Comparison of ENCODE assay signal across 13 mouse cellular contexts in the genomic region with DNA sequence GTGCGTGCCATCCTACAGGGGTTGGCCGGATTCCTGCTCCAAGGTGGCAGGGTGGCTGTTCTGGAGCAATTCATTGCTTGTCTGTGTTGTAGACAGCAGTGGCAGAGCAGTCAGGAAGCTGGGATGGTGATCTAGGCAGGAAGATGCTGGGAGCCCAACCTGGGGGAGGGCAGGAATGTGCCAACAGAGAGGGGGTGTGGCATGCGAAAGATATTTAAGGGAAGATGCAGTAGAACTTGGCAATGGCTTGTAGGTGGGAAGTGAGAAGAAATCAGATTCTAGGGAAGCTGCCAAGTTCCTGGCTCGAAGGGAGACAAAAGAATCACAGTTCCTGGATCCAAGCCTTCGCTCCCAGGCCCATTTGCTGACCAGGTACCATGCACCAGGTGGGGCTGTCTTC.
DNase-seq lines count a peak whose midpoint lies in the region; ATAC-seq and TF ChIP-seq lines count a peak whose summit lies in the region.
"Had no signal": no experiment of that assay in that cellular context is flagged by ENCODE, and none has a peak within 500 bp of the region (broad histone marks: within the 10 kb centered on the region; RNA-seq: fewer than 3 reads in every experiment).

No protein-coding gene starts in this region.

- peak; percentile 8; the same call in 1 of the 2 replicates for TF ChIP-seq CTCF in cerebellum, adult 2 months (IDR thresholded peaks at IDR 0.05; ENCODE audit: borderline replicate concordance, insufficient read depth, low read depth, low read length)
- no peak for TF ChIP-seq CTCF in intestine, postnatal 0 days (IDR thresholded peaks at IDR 0.05; ENCODE audit: low read depth)

- H3K27ac ChIP-seq in cerebellum, adult 2 months (ENCODE audit: insufficient read depth, low read length), result peak overlapping the region; percentile 51
- no peak overlapping the region for H3K27ac ChIP-seq in intestine, postnatal 0 days (ENCODE audit: low read depth, low read length)
- H3K27ac ChIP-seq: heart, embryonic 15.5 days; stomach, embryonic 15.5 days had no signal

- no peak for ATAC-seq in intestine, postnatal 0 days

- H3K36me3 ChIP-seq in intestine, postnatal 0 days (ENCODE audit: control insufficient read depth, insufficient read depth), result no peaks in the 10 kb centered on the region
- H3K36me3 ChIP-seq: heart, embryonic 15.5 days; stomach, embryonic 15.5 days had no signal

- H3K27me3 ChIP-seq in cerebellum, adult 2 months (ENCODE audit: control insufficient read depth, insufficient read depth, low read length), result no peaks in the 10 kb centered on the region
- no peaks in the 10 kb centered on the region for H3K27me3 ChIP-seq in intestine, postnatal 0 days (replicated peaks; ENCODE audit: control insufficient read depth, insufficient read depth, low read length)
- H3K27me3 ChIP-seq: heart, embryonic 15.5 days; stomach, embryonic 15.5 days had no signal

- peak overlapping the region; percentile 49 for H3K4me3 ChIP-seq in cerebellum, adult 2 months (replicated peaks; ENCODE audit: insufficient read depth, low read depth, low read length)
- H3K4me3 ChIP-seq in intestine, postnatal 0 days (ENCODE audit: low read depth, low read length), result no peak overlapping the region
- H3K4me3 ChIP-seq: heart, embryonic 15.5 days; stomach, embryonic 15.5 days had no signal

- DNase-seq in NIH3T3 (ENCODE audit: low read depth), result peak; percentile 26
- DNase-seq in cerebellum, adult 2 months, result peak; percentile 75 to 81
- peak; percentile 64 to 70 for DNase-seq in frontal cortex, postnatal 14 days (ENCODE audit: low spot score in 2 of 2)
- peak; percentile 21 for DNase-seq in left cerebral cortex, postnatal 4 days
- DNase-seq in kidney, postnatal 4 days, result no peak
- DNase-seq in gastrocnemius, adult 8-10 months (ENCODE audit: low spot score in 2 of 2), result no peak
- DNase-seq: adrenal gland, postnatal 36 days; kidney, postnatal 36 days; lung, postnatal 10 days had no signal

- TF ChIP-seq POLR2A in cerebellum, adult 2 months (IDR thresholded peaks at IDR 0.05; ENCODE audit: borderline replicate concordance, insufficient read depth, low read length), result no peak

- no peaks in the 10 kb centered on the region for H3K9me3 ChIP-seq in intestine, postnatal 0 days (ENCODE audit: control insufficient read depth)
- H3K9me3 ChIP-seq: heart, embryonic 15.5 days; stomach, embryonic 15.5 days had no signal

- no peak overlapping the region for H3K9ac ChIP-seq in intestine, postnatal 0 days (ENCODE audit: low read depth, low read length)
- H3K9ac ChIP-seq: heart, embryonic 15.5 days; stomach, embryonic 15.5 days had no signal

- no peak overlapping the region for H3K4me2 ChIP-seq in intestine, postnatal 0 days (replicated peaks; ENCODE audit: low read depth)
- H3K4me2 ChIP-seq: heart, embryonic 15.5 days; midbrain, embryonic 11.5 days; stomach, embryonic 15.5 days had no signal

- intact Hi-C loops in left cerebral cortex, postnatal 4 days (cut with DNase I), result no loop called here

- peaks cover 24% of the 10 kb centered on the region for H3K4me1 ChIP-seq in cerebellum, adult 2 months (ENCODE audit: control insufficient read depth, insufficient read depth, low read length)
- no peaks in the 10 kb centered on the region for H3K4me1 ChIP-seq in intestine, postnatal 0 days (replicated peaks; ENCODE audit: control insufficient read depth, insufficient read depth, low read length)

- WGBS in cerebellum, adult 2 months, result 13% methylated on average over 5 of the region's 5 CpGs
- 87% methylated on average over 5 of the region's 5 CpGs for WGBS in intestine, postnatal 0 days

Comparison
In these comparisons a context has a peak if more than half of its experiments do, and no peak if none do; other contexts are left out.
1. DNase-seq: peak in NIH3T3 (single experiment), cerebellum, adult 2 months (2 of 2), frontal cortex, postnatal 14 days (2 of 2) and left cerebral cortex, postnatal 4 days (single experiment); none in kidney, postnatal 4 days (0 of 2) and gastrocnemius, adult 8-10 months (0 of 2).